Mouse (Mus musculus) monocyte, adult 5-6 weeks (primary cell): Measurements from ENCODE around the gene Pomp. TPM values are rescaled to one million over a fixed set of nuclear protein-coding genes. Genes with fewer than 3 reads are reported as not detected.

ENCODE experiments used
- total RNA-seq: library from RNA; stranded (forward); fragments of 200-1000, 200-491, 200-594 nt; gene quantifications from 3 replicates; pipeline ENCODE4 v1.2.3, GENCODE M21; 2017

The Pomp gene
- total RNA-seq, 1 experiment from 2014 or later, result 137 TPM

Other genes starting within 250 kb of the Pomp start
- 15.4 to 20.2 TPM (median 18.7 TPM) in 3 replicates for gene Flt1, start 134.4 kb upstream of the Pomp start, total RNA-seq
- 62.3 to 109 TPM (median 79.3 TPM) in 3 replicates for gene Slc46a3, start 34.4 kb downstream of the Pomp start, total RNA-seq
- gene Mtus2, start 96.9 kb downstream of the Pomp start, total RNA-seq, result 0.95 to 2.8 TPM (median 1.3 TPM) in 3 replicates